Comparison of ENCODE assay signal across 8 mouse cellular contexts in the genomic region with DNA sequence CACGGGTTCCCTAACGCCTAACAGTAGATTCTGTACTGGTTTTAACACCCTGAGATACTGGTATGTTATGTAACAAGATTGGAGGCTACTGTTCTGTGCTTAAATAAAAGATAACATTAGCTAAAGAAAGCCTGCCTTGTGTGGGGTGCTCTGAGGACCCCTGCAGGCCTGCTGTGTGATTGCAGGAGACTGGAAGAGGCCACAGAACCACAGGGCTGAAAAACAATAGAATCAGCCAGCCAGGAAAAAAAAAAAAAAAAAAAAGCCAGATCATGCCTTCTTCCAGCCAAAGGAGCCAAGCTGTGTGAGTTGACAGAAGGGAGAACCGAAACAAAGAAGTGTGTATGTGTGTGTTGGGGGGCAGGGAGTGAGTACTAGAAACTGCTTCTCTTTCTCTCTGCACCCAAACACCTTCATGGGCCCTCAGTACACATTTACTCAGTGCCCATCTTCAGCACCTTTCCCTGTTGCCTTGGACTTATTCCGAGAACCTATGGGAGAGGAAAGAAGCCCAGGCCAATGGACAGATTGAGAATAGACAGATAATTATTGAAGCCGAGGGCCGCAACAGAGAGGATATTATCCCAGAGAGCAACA. TPM values are rescaled to one million over a fixed set of nuclear protein-coding genes. Genes with fewer than 3 reads are reported as not detected.
DNase-seq lines count a peak whose midpoint lies in the region; ATAC-seq lines count a peak whose summit lies in the region.

No protein-coding gene starts in this region.

- H3K9ac ChIP-seq in liver, embryonic 12.5 days: no peak overlapping the region
- no peak overlapping the region for H3K9ac ChIP-seq in forebrain, embryonic 15.5 days (replicated peaks)

- ATAC-seq in liver, embryonic 12.5 days: no peak
- no peak for ATAC-seq in forebrain, embryonic 15.5 days (replicated peaks)

- peaks cover 38% of the 10 kb centered on the region for H3K4me1 ChIP-seq in liver, embryonic 12.5 days
- H3K4me1 ChIP-seq in forebrain, embryonic 15.5 days: peaks cover 37% of the 10 kb centered on the region
- H3K4me1 ChIP-seq in megakaryocyte, embryonic 14.5 days: peaks cover 43% of the 10 kb centered on the region

- no peak overlapping the region for H3K4me2 ChIP-seq in liver, embryonic 12.5 days
- H3K4me2 ChIP-seq in forebrain, embryonic 15.5 days (replicated peaks): no peak overlapping the region

- no peaks in the 10 kb centered on the region for H3K36me3 ChIP-seq in liver, embryonic 12.5 days
- H3K36me3 ChIP-seq in forebrain, embryonic 15.5 days: no peaks in the 10 kb centered on the region
- no peaks in the 10 kb centered on the region for H3K36me3 ChIP-seq in megakaryocyte, embryonic 14.5 days (replicated peaks; ENCODE audit: low read length)

- no peaks in the 10 kb centered on the region for H3K9me3 ChIP-seq in liver, embryonic 12.5 days (replicated peaks)
- H3K9me3 ChIP-seq in forebrain, embryonic 15.5 days: no peaks in the 10 kb centered on the region
- H3K9me3 ChIP-seq in megakaryocyte, embryonic 14.5 days: no peaks in the 10 kb centered on the region

- H3K27ac ChIP-seq in liver, embryonic 12.5 days: no peak overlapping the region
- peak overlapping the region; percentile 13; the same call in 1 of the 2 replicates for H3K27ac ChIP-seq in forebrain, embryonic 15.5 days (replicated peaks)

- H3K27me3 ChIP-seq in liver, embryonic 12.5 days (replicated peaks): peaks cover 23% of the 10 kb centered on the region; the same call in 1 of the 2 replicates
- H3K27me3 ChIP-seq in forebrain, embryonic 15.5 days: no peaks in the 10 kb centered on the region
- peaks cover 28% of the 10 kb centered on the region for H3K27me3 ChIP-seq in megakaryocyte, embryonic 14.5 days (replicated peaks)

- no peak overlapping the region for H3K4me3 ChIP-seq in liver, embryonic 12.5 days
- no peak overlapping the region for H3K4me3 ChIP-seq in forebrain, embryonic 15.5 days
- peak overlapping the region; percentile 78 for H3K4me3 ChIP-seq in megakaryocyte, embryonic 14.5 days (replicated peaks)

- intact Hi-C loops in heart, postnatal 36 days (cut with DNase I): loop anchor here (10.0 kb wide), 1 partner anchor 101 kb away; no protein-coding TSS in a partner anchor

- DNase-seq in liver: peak; percentile 41
- DNase-seq in cerebellum, adult 11-12 months: peak; percentile 85
- peak; percentile 68 to 69 for DNase-seq in heart, postnatal 36 days
- peak; percentile 44 to 57 for DNase-seq in layer of hippocampus, postnatal 25 days (ENCODE audit: extremely low spot score in 1 of 2, low spot score in 1 of 2)
- peak; percentile 68 for DNase-seq in skeletal muscle tissue, adult 2 months (ENCODE audit: low read depth, low spot score)

- 39% methylated on average over 6 of the region's 6 CpGs for WGBS in liver, embryonic 12.5 days (ENCODE audit: insufficient replicate concordance)
- 20% methylated on average over 6 of the region's 6 CpGs for WGBS in forebrain, embryonic 15.5 days

RNA-seq across cellular contexts. Expression of gene Ypel2, which starts 2.2 kb away (rescaled TPM):
- 1.3 and 1.4 TPM in 2 replicates for polyA plus RNA-seq in liver, embryonic 12.5 days (2016; fragmentation: Nextera tagmentation; extraction: Ambion mirVana)
- polyA plus RNA-seq in forebrain, embryonic 15.5 days (2015; fragmentation: Nextera tagmentation; extraction: Ambion mirVana): 8.1 and 8.3 TPM in 2 replicates
- total RNA-seq in heart, postnatal 36 days (2021): 10 to 100 TPM; 11.1 to 31.6 TPM
- total RNA-seq in layer of hippocampus, postnatal 25 days (2021): 10 to 100 TPM; 23.5 to 28.0 TPM
- 1.7 and 4.5 TPM in 2 replicates for polyA plus RNA-seq in megakaryocyte, embryonic 14.5 days (2012; ENCODE audit: insufficient read depth, low replicate concordance)
